Mouse (Mus musculus) neural tube, embryonic 14.5 days (tissue): ENCODE results near the gene Grip2. TPM values are rescaled to one million over a fixed set of nuclear protein-coding genes. Genes with fewer than 3 reads are reported as not detected.

Source experiments
- polyA plus RNA-seq: library from polyadenylated mRNA; unstranded; fragments of >200 nt; fragmentation: Nextera tagmentation; extraction: Ambion mirVana; gene quantifications from 2 replicates; pipeline ENCODE4 v1.2.1, GENCODE M21; 2014

The Grip2 gene
- polyA plus RNA-seq, 1 experiment from 2014 or later = 10.4 TPM

Other genes starting within 250 kb of the Grip2 start
- gene Slc6a6, start 143.2 kb downstream of the Grip2 start, polyA plus RNA-seq = 89.3 and 100 TPM in 2 replicates
- 41.2 and 44.2 TPM in 2 replicates for gene Ccdc174, start 50.8 kb upstream of the Grip2 start, polyA plus RNA-seq
- 1.7 and 2.2 TPM in 2 replicates for gene 4930590J08Rik, start 75.6 kb upstream of the Grip2 start, polyA plus RNA-seq
- gene Fgd5, start 151.6 kb upstream of the Grip2 start, polyA plus RNA-seq = 17.2 and 19.0 TPM in 2 replicates